Mouse (Mus musculus) hindbrain, embryonic 16.5 days (tissue): ENCODE data around the gene Anxa2. TPM values are rescaled to one million over a fixed set of nuclear protein-coding genes. Genes with fewer than 3 reads are reported as not detected.
A peak's percentile ranks its signal among the peaks of the same experiment; 100 is the strongest.

Experiments used
- ATAC-seq: fragments of 200-750 bp; cut with Nextera tagmentation; 2 replicates; pipeline ENCODE4 v1.8.0; 2017; ENCODE audit warnings: moderate TSS enrichment, moderate library complexity
- H3K27ac ChIP-seq: fragments of 300-500 bp; sonication (generic); 2 replicates; pipeline ENCODE4 v1.5.1; 2014; ENCODE audit warnings: low read depth, mild to moderate bottlenecking, control low read depth, low read length, moderate library complexity
- H3K27me3 ChIP-seq: fragments of 300-500 bp; sonication (generic); replicated peaks from 2 replicates; pipeline ENCODE4 v1.6.1; 2014; ENCODE audit warnings: low read length; ENCODE audit not compliant: control insufficient read depth, insufficient read depth
- H3K36me3 ChIP-seq: fragments of 300-500 bp; sonication (generic); 2 replicates; pipeline ENCODE4 v1.6.1; 2014; ENCODE audit warnings: mild to moderate bottlenecking, low read length, moderate library complexity, mixed read lengths; ENCODE audit not compliant: control insufficient read depth, insufficient read depth
- H3K4me1 ChIP-seq: fragments of 300-500 bp; sonication (generic); 2 replicates; pipeline ENCODE4 v1.6.1; 2014; ENCODE audit warnings: low read depth, low read length; ENCODE audit not compliant: control insufficient read depth, insufficient read depth
- H3K4me2 ChIP-seq: fragments of 300-500 bp; sonication (generic); 2 replicates; pipeline ENCODE4 v1.6.1; 2014; ENCODE audit warnings: mild to moderate bottlenecking, low read length, control low read depth, moderate library complexity
- H3K4me3 ChIP-seq: fragments of 300-500 bp; sonication (generic); 2 replicates; pipeline ENCODE4 v1.5.1; 2014; ENCODE audit warnings: mild to moderate bottlenecking, low read length, control low read depth, moderate library complexity
- H3K9ac ChIP-seq: fragments of 300-500 bp; sonication (generic); 2 replicates; pipeline ENCODE4 v1.6.1; 2014; ENCODE audit warnings: low read depth, mild to moderate bottlenecking, control low read depth, low read length, moderate library complexity
- H3K9me3 ChIP-seq: fragments of 300-500 bp; sonication (generic); 2 replicates; pipeline ENCODE4 v1.6.1; 2014; ENCODE audit warnings: mild to moderate bottlenecking, low read length, moderate library complexity; ENCODE audit not compliant: control insufficient read depth
- WGBS: fragments of 180-500 bp; shearing (Covaris S2); extraction: QIAGEN DNeasy Blood & Tissue Kit; methylation state at CpG from one replicate; pipeline ENCODE4 v1.1.7; 2014; 5-methylcytosine and 5-hydroxymethylcytosine counted together
- polyA plus RNA-seq: library from polyadenylated mRNA; unstranded; fragments of >200 nt; fragmentation: Nextera tagmentation; extraction: Ambion mirVana; gene quantifications from 2 replicates; pipeline ENCODE4 v1.2.1, GENCODE M21; 2015

The Anxa2 gene
- polyA plus RNA-seq, 1 experiment from 2014 or later = 153 TPM

DNA sequence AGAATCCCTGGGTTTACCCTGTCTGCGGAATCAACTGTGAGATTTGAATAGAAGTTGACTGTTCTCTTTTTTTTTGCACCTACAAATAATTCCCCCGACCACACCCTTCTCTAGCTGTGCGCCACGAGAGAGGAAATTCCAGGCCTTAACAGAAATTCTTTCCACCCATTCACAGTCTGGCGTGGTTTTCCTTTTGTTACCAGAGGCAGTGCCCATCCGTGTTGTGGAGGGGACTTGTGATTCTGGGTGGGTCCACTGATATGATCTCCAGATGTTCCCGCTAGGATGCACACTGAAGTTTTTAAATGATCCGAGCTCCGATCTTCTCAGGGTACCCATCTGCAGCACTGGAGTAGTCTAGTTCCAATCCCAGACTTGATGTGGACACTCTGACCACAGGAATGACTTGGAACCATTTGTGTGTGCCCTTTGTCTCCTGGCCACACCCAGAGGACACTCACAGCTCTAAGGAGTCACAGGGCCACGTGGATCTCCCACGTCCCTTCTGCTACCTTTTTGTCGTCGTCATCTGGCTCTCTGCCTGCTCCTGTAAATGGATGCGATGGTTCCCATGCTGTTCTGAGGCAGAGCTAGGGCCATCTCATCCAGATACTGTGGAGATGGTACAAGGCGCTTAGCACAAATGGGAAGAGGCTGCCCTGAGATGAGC, 3.1 kb downstream of the Anxa2 start:
- H3K27me3 ChIP-seq = peaks cover 8% of the 10 kb centered on the region; the same call in 1 of the 2 replicates
- no peak overlapping the region for H3K4me3 ChIP-seq
- peaks cover 18% of the 10 kb centered on the region for H3K4me1 ChIP-seq
- WGBS = 78% methylated on average over 15 of the region's 15 CpGs
- H3K36me3 ChIP-seq = no peaks in the 10 kb centered on the region
- H3K4me2 ChIP-seq = no peak overlapping the region; the same call in 1 of the 2 replicates
- no peak overlapping the region for H3K27ac ChIP-seq
- no peak for ATAC-seq
- H3K9ac ChIP-seq = no peak overlapping the region
- no peaks in the 10 kb centered on the region for H3K9me3 ChIP-seq

DNA sequence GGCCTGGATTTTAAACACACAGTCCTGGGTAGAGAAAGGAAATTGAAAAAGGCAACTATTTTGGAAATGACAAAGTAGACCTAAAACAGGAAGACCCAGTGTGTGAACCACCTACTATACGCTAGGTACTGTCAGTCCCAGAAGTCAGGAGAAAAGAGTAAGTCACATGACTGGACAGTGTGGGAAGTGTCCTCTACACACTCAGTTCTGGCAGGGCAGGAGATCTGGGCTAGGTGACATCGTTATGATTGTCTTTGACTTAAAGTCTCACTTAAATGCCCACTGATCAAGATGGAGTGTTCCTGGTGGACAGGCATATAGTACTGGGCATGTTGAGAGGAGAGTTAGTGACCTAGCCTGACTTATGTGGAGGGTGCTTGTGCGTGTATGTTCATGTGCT, 3.7 kb downstream of the Anxa2 start:
- Histone ChIP-seq H3K27me3 (peaks cover 8% of the 10 kb centered on the region; the same call in 1 of the 2 replicates), H3K27ac (no peak overlapping the region), H3K4me2 (no peak overlapping the region), H3K9ac (no peak overlapping the region), H3K4me3 (no peak overlapping the region), H3K9me3 (no peaks in the 10 kb centered on the region), H3K36me3 (no peaks in the 10 kb centered on the region), H3K4me1 (peaks cover 18% of the 10 kb centered on the region)
- no peak for ATAC-seq
- WGBS = 92% methylated on average over 3 of the region's 3 CpGs

- no peak overlapping the region for H3K4me3 ChIP-seq
- peak; percentile 40; the same call in 1 of the 2 replicates for ATAC-seq
- 55% methylated on average over 14 of the region's 14 CpGs for WGBS
- no peaks in the 10 kb centered on the region for H3K36me3 ChIP-seq
- no peak overlapping the region for H3K9ac ChIP-seq
- H3K27me3 ChIP-seq = peaks cover 8% of the 10 kb centered on the region; the same call in 1 of the 2 replicates
- H3K27ac ChIP-seq = peak overlapping the region; percentile 42; the same call in 1 of the 2 replicates
- peaks cover 18% of the 10 kb centered on the region for H3K4me1 ChIP-seq
- no peak overlapping the region for H3K4me2 ChIP-seq
- no peaks in the 10 kb centered on the region for H3K9me3 ChIP-seq
Observed at GRCm38 (mm10) chr9:69457747-69458625, 4.6 kb downstream of the Anxa2 start.

GRCm38 (mm10) chr9:69458982-69459381, 5.6 kb downstream of the Anxa2 start:
- no peaks in the 10 kb centered on the region for H3K36me3 ChIP-seq
- no peak overlapping the region; the same call in 1 of the 2 replicates for H3K9ac ChIP-seq
- H3K27ac ChIP-seq = no peak overlapping the region; the same call in 1 of the 2 replicates
- no peaks in the 10 kb centered on the region for H3K9me3 ChIP-seq
- ATAC-seq = no peak
- no peak overlapping the region for H3K4me2 ChIP-seq
- H3K4me1 ChIP-seq = peaks cover 13% of the 10 kb centered on the region
- H3K4me3 ChIP-seq = no peak overlapping the region
- 60% methylated on average over 2 of the region's 2 CpGs for WGBS
- peaks cover 6% of the 10 kb centered on the region; the same call in 1 of the 2 replicates for H3K27me3 ChIP-seq

- Histone ChIP-seq H3K9me3 (no peaks in the 10 kb centered on the region), H3K4me3 (no peak overlapping the region), H3K27me3 (peaks cover 2% of the 10 kb centered on the region; the same call in 1 of the 2 replicates), H3K36me3 (no peaks in the 10 kb centered on the region), H3K9ac (no peak overlapping the region), H3K4me1 (peaks cover 11% of the 10 kb centered on the region), H3K27ac (no peak overlapping the region), H3K4me2 (no peak overlapping the region)
- no peak for ATAC-seq
- WGBS = 90% methylated on average over 7 of the region's 7 CpGs
Observed at GRCm38 (mm10) chr9:69459876-69460275, 6.5 kb downstream of the Anxa2 start.

DNA sequence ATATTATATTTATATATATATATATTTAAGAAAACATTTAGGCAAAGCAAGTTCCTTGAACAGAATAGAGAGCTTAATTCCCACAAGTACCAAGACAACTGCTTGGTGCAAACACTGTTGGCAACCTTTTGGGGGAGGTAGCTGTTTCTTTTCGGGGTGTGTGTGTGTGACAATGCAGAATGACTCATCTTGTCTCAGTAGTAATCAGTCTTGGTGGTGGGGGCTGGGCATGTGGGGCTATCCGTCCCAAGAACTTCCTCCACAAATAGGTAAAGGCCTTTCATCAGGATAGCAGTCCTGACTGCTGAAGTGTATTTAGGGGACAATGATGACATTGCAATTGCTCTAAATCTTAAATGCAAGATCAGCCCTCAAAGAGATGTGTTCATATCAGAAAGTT, 9.6 kb downstream of the Anxa2 start:
- no peak for ATAC-seq

GRCm38 (mm10) chr9:69464109-69464756, 10.8 kb downstream of the Anxa2 start:
- no peak overlapping the region for H3K9ac ChIP-seq
- 73% methylated on average over 6 of the region's 6 CpGs for WGBS
- H3K27ac ChIP-seq = no peak overlapping the region
- ATAC-seq = no peak
- no peak overlapping the region for H3K4me2 ChIP-seq
- H3K36me3 ChIP-seq = no peaks in the 10 kb centered on the region
- no peaks in the 10 kb centered on the region for H3K9me3 ChIP-seq
- no peaks in the 10 kb centered on the region for H3K27me3 ChIP-seq
- no peak overlapping the region for H3K4me3 ChIP-seq
- H3K4me1 ChIP-seq = peaks cover 6% of the 10 kb centered on the region

More for the DNA sequence above, 9.6 kb downstream of the Anxa2 start:
- Histone ChIP-seq H3K27ac (no peak overlapping the region), H3K4me3 (no peak overlapping the region), H3K4me1 (peaks cover 6% of the 10 kb centered on the region), H3K9ac (no peak overlapping the region), H3K36me3 (no peaks in the 10 kb centered on the region), H3K4me2 (no peak overlapping the region), H3K27me3 (no peaks in the 10 kb centered on the region), H3K9me3 (no peaks in the 10 kb centered on the region)
- 75% methylated on average over 2 of the region's 2 CpGs for WGBS

DNA sequence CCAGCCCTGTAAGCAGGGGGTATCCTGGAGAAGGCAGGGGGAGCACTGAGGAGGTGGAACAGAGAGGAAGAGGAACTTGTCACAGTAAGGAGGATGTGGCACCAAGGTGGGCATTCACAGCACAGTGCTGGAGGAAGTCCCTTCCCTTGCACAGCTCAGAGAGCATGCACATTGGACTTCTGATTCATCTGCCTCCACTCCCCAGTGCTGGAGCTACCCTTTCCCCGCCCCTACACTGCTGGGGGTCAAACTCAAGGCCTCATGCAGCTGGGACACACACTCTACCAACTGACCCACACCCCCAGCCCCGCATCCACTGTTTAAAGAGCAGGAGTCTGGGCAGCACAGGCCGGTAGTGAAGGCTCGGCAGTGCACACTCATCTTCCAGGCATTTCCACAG, 12.7 kb downstream of the Anxa2 start:
- H3K4me3 ChIP-seq = no peak overlapping the region
- no peaks in the 10 kb centered on the region for H3K9me3 ChIP-seq
- no peak for ATAC-seq
- no peaks in the 10 kb centered on the region for H3K27me3 ChIP-seq
- H3K36me3 ChIP-seq = no peaks in the 10 kb centered on the region
- H3K4me2 ChIP-seq = no peak overlapping the region
- 67% methylated on average over 4 of the region's 4 CpGs for WGBS
- no peak overlapping the region for H3K27ac ChIP-seq
- peaks cover 13% of the 10 kb centered on the region for H3K4me1 ChIP-seq
- H3K9ac ChIP-seq = no peak overlapping the region
